Mouse (Mus musculus) layer of hippocampus, postnatal 14 days (tissue): ENCODE results near the gene Chic1. TPM values are rescaled to one million over a fixed set of nuclear protein-coding genes. Genes with fewer than 3 reads are reported as not detected.
A peak's percentile ranks its signal among the peaks of the same experiment; 100 is the strongest.

Experiments
- DNase-seq, 2 experiments: peaks; one replicate each; pipeline ENCODE4 v3.0.0; 2021 to 2022; ENCODE audit warnings: low spot score in 2 of 2, mixed read lengths in 1 of 2
- total RNA-seq, 2 experiments: library from RNA; stranded (reverse); gene quantifications; 2 replicates each; pipeline ENCODE4 v1.2.3; 2021

Gene Chic1
- total RNA-seq, 2 experiments from 2014 or later: 11.9 to 12.4 TPM

DNA sequence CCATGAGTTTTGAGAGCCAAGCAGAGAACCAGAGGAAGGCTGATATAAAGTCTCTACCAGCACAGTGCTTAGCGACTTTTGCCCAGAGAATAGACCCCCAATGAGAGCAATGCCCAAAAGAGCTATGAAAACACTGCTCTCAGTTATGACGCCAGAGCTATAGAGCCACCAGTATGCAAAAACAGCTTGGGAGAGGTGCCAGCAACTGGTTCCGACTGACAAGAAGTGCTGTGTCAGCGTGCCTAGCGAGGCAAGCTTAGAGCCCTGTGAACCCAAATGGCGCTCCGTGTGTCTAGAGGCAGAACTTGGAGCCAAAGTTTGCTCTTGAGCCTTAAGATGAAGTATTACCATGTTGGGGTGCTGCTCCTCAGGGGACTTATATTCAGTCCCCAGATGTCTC is 71.4 kb downstream of the Chic1 start:
- DNase-seq: no peak

DNA sequence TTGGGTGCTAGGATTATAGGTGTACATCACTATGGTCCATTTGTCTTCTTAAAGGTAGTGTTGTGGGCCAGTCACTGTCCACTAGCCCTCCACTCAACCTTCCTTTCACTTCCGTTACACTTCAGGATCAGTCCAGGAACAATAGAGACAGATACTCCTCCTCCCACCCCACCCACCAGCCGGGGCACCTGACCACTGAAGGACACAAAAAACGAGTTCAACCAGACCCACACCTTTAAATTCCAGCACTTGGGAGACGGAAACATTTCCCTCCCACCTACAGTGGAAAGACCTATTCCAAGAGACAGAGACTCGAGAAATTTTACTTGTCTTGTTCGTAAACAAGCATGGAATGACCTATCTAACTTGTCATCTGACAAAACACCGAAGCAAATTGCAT is 76.0 kb downstream of the Chic1 start:
- DNase-seq: no peak

DNA sequence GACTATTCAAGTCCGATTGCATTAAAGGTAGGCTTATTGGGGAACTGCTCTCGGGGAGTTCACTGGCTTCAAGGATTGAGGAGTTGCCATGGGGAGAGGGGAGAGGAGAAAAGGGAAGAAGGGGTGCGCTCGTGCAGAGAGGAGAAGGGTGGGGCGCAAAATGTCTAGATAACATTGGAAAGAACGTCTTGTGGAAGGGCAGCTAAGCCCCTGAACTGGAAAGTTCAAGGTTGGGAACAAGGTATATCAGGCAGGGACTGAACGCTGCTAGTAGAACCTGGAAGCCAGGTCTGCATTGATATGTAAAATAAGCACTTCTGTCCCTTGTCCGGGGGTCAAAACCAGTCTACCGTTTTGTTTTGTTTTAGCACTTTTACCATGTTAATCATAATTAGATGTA is 81.7 kb downstream of the Chic1 start:
- DNase-seq: no peak

GRCm38 (mm10) chrX:103440803-103441202 is 84.5 kb downstream of the Chic1 start:
- peak in 1 of 2 experiments; percentile 70 for DNase-seq

DNA sequence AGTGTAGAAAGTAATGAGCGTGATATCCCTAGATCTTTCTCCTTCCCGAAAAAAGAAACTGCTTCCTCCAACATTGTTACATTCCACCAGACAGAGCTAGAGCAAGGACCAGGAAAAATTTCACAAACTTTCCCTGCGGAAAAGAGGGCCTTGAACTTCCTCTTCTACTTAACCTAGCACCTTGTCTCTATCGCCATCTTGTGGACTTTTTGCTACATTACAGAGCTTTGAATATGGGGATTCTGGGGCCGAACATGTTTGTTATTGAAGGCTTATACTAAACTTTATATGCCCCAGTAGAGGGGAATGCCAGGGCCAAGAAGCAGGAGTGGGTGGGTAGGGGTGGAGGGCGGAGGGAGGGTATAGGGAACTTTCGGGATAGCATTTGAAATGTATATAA is 87.5 kb downstream of the Chic1 start:
- peak in 1 of 2 experiments; percentile 54 for DNase-seq

Other genes starting within 250 kb of the Chic1 start
- gene Nap1l2, start 169.8 kb upstream of the Chic1 start, total RNA-seq: 10 to 100 TPM; 77.3 to 78.3 TPM
- not detected for gene Cdx4, start 35.1 kb upstream of the Chic1 start, total RNA-seq
- under 1 TPM in 1 of 2 experiments, not detected in 1; 0.50 TPM for gene Tsx, start 58.0 kb downstream of the Chic1 start, total RNA-seq
- 1 to 10 TPM in 1 of 2 experiments, not detected in 1; 1.2 TPM for gene Gm26992, start 65.5 kb downstream of the Chic1 start, total RNA-seq